Mouse (Mus musculus) mesoderm, embryonic 11.5 days (tissue): ENCODE measurements around the gene Mat2a.
"Not testable (repeated sequence)": the region's sequence is repeated elsewhere in the genome, so short reads cannot be mapped to it uniquely, and the experiment has no call there.

Experiments used
- DNase-seq: peaks from one replicate; pipeline ENCODE4 v3.0.0-alpha.2; 2012; ENCODE audit warnings: low read depth, low spot score

The Mat2a gene

GRCm38 (mm10) chr6:72454833-72455373 lies 15.5 kb upstream of the Mat2a start:
- DNase-seq, result no peak

- DNase-seq, result no peak
These were observed 14.9 kb upstream of the Mat2a start for GRCm38 (mm10) chr6:72454072-72454746.

GRCm38 (mm10) chr6:72453578-72453977 lies 14.2 kb upstream of the Mat2a start:
- no peak for DNase-seq

GRCm38 (mm10) chr6:72452329-72452728 lies 13.0 kb upstream of the Mat2a start:
- no peak for DNase-seq

GRCm38 (mm10) chr6:72451778-72452177 lies 12.4 kb upstream of the Mat2a start:
- DNase-seq, result not testable (repeated sequence)

- no peak for DNase-seq
These were observed 8.1 kb upstream of the Mat2a start for GRCm38 (mm10) chr6:72447487-72447886.

GRCm38 (mm10) chr6:72445011-72445410 lies 5.7 kb upstream of the Mat2a start:
- no peak for DNase-seq

GRCm38 (mm10) chr6:72442921-72443604 lies 3.7 kb upstream of the Mat2a start:
- no peak for DNase-seq

- DNase-seq, result no peak
These were observed 1.0 kb upstream of the Mat2a start for GRCm38 (mm10) chr6:72440186-72440990.

- peak; percentile 80 for DNase-seq
These were observed 450 bp downstream of the Mat2a start for GRCm38 (mm10) chr6:72438862-72439354.

- DNase-seq, result no peak
These were observed 1.1 kb downstream of the Mat2a start for GRCm38 (mm10) chr6:72438226-72438625.

- DNase-seq, result no peak
These were observed 7.2 kb downstream of the Mat2a start for GRCm38 (mm10) chr6:72432153-72432552.

GRCm38 (mm10) chr6:72430989-72431921 lies 8.1 kb downstream of the Mat2a start:
- no peak for DNase-seq

- no peak for DNase-seq
These were observed 10.1 kb downstream of the Mat2a start for GRCm38 (mm10) chr6:72429061-72429842.

- peak; percentile 83 for DNase-seq
These were observed 11.3 kb downstream of the Mat2a start for GRCm38 (mm10) chr6:72428036-72428435.

- no peak for DNase-seq
These were observed 13.7 kb downstream of the Mat2a start for GRCm38 (mm10) chr6:72425646-72426045.

- DNase-seq, result no peak
These were observed 18.5 kb downstream of the Mat2a start for GRCm38 (mm10) chr6:72420901-72421300.

- no peak for DNase-seq
These were observed 19.6 kb downstream of the Mat2a start for GRCm38 (mm10) chr6:72419806-72420205.

GRCm38 (mm10) chr6:72418279-72418678 lies 21.1 kb downstream of the Mat2a start:
- no peak for DNase-seq
